Mouse (Mus musculus) C2C12 (cell line): ENCODE measurements at regions not wholly inside any gene's neighbourhood (a gene's known extent, or its start where the extent isn't known, plus 50 kb on each side); places are given as distances from the start of the nearest gene placed in this dataset.

ENCODE experiments used
- CTCF ChIP-seq: IDR thresholded peaks from one replicate; pipeline ENCODE4 v1.5.1; 2011; ENCODE audit not compliant: control insufficient read depth, insufficient read depth, insufficient read length
- USF1 ChIP-seq: IDR thresholded peaks from one replicate; pipeline ENCODE4 v1.6.1; 2011; ENCODE audit warnings: low read depth, mild to moderate bottlenecking, control low read depth, moderate library complexity

DNA sequence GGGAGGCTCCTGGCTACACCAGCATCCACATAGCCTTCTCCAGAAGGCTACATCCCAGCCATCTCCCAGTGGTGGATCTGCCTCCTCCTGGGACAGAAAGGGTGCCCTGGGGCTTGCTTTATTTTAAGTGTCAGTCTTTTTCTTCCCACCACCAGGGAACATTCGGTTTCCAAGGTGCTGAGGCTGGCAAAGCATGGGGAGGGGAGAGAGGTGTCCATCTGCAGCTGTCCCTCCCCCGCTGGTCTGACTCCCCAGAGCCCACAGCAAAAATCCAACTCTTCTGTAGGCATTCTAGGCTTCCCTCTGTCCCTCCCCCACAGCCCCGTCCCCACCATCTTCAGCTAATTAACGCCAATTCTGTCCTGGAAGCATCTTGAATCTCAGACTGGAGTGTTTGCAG is 74.1 kb upstream of the Sec14l1 start:
- no peak for TF ChIP-seq CTCF
- TF ChIP-seq USF1 = no peak
